Mouse (Mus musculus) layer of hippocampus, adult 11-12 months (tissue): Measurements from ENCODE around the gene Vsx2.

Source experiments
- DNase-seq: peaks from one replicate; pipeline ENCODE4 v3.0.0; 2022; ENCODE audit warnings: low spot score

Gene Vsx2

GRCm38 (mm10) chr12:84571466-84572340, 2.1 kb downstream of the Vsx2 start:
- DNase-seq: no peak

- no peak for DNase-seq
These were observed 2.8 kb downstream of the Vsx2 start for GRCm38 (mm10) chr12:84572341-84572720.

GRCm38 (mm10) chr12:84573094-84573493, 3.5 kb downstream of the Vsx2 start:
- DNase-seq: no peak

GRCm38 (mm10) chr12:84577768-84578439, 8.3 kb downstream of the Vsx2 start:
- DNase-seq: no peak

GRCm38 (mm10) chr12:84578440-84578770, 8.8 kb downstream of the Vsx2 start:
- no peak for DNase-seq

GRCm38 (mm10) chr12:84581285-84581684, 11.7 kb downstream of the Vsx2 start:
- DNase-seq: no peak

- DNase-seq: peak; percentile 97
These were observed 20.5 kb downstream of the Vsx2 start for GRCm38 (mm10) chr12:84589825-84590761.

- DNase-seq: no peak
These were observed 28.8 kb downstream of the Vsx2 start for GRCm38 (mm10) chr12:84598324-84598723.

- no peak for DNase-seq
These were observed 34.4 kb downstream of the Vsx2 start for GRCm38 (mm10) chr12:84604001-84604400.

- no peak for DNase-seq
These were observed 36.3 kb downstream of the Vsx2 start for GRCm38 (mm10) chr12:84605860-84606259.

- DNase-seq: no peak
These were observed 42.2 kb downstream of the Vsx2 start for GRCm38 (mm10) chr12:84611718-84612117.

GRCm38 (mm10) chr12:84612518-84612917, 43.0 kb downstream of the Vsx2 start:
- no peak for DNase-seq

- no peak for DNase-seq
These were observed 44.4 kb downstream of the Vsx2 start for GRCm38 (mm10) chr12:84614001-84614400.

- no peak for DNase-seq
These were observed 45.0 kb downstream of the Vsx2 start for GRCm38 (mm10) chr12:84614524-84614923.

GRCm38 (mm10) chr12:84616977-84617630, 47.5 kb downstream of the Vsx2 start, which contains the start of gene Abcd4:
Gene Abcd4, minus strand, starts transcription at chr12:84617413.
- DNase-seq: peak; percentile 94

- no peak for DNase-seq
These were observed 48.1 kb downstream of the Vsx2 start for GRCm38 (mm10) chr12:84617663-84618062.

- DNase-seq: no peak
These were observed 51.4 kb downstream of the Vsx2 start for GRCm38 (mm10) chr12:84620975-84621374.

GRCm38 (mm10) chr12:84624601-84625000, 55.0 kb downstream of the Vsx2 start:
- no peak for DNase-seq

- DNase-seq: no peak
These were observed 55.6 kb downstream of the Vsx2 start for GRCm38 (mm10) chr12:84625116-84625515.

- DNase-seq: no peak
These were observed 62.3 kb downstream of the Vsx2 start for GRCm38 (mm10) chr12:84631867-84632266.

GRCm38 (mm10) chr12:84640253-84640652, 70.7 kb downstream of the Vsx2 start:
- DNase-seq: no peak

GRCm38 (mm10) chr12:84640654-84641053, 71.1 kb downstream of the Vsx2 start, which contains the start of gene Vrtn:
Gene Vrtn, plus strand, starts transcription at chr12:84641019.
- no peak for DNase-seq
